Mouse (Mus musculus) liver, embryonic 14.5 days (tissue): ENCODE results near the gene Cyp1a1.

Source experiments
- CTCF ChIP-seq: IDR thresholded peaks from 2 replicates; pipeline ENCODE4 v1.5.1; 2016; ENCODE audit warnings: antibody characterized with exemption, low read depth, control low read depth
- EP300 ChIP-seq: IDR thresholded peaks from 2 replicates; pipeline ENCODE4 v1.6.1; 2016; ENCODE audit warnings: antibody characterized with exemption, low read depth

- TF ChIP-seq CTCF: no peak
- no peak for TF ChIP-seq EP300
Measured at GRCm38 (mm10) chr9:57706496-57706895, 18.8 kb downstream of the Cyp1a1 start.
